Mouse (Mus musculus) intestine, embryonic 16.5 days (tissue): ENCODE results near the gene Stk11ip. TPM values are rescaled to one million over a fixed set of nuclear protein-coding genes. Genes with fewer than 3 reads are reported as not detected.

Source experiments
- ATAC-seq: fragments of 200-750 bp; cut with Nextera tagmentation; 2 replicates; pipeline ENCODE4 v1.8.0; 2017; ENCODE audit warnings: moderate TSS enrichment, moderate library complexity
- H3K27ac ChIP-seq: fragments of 300-500 bp; sonication (generic); 2 replicates; pipeline ENCODE4 v1.5.1; 2014; ENCODE audit warnings: mild to moderate bottlenecking, low read length
- H3K27me3 ChIP-seq: fragments of 300-500 bp; sonication (generic); replicated peaks from 2 replicates; pipeline ENCODE4 v1.6.1; 2014; ENCODE audit warnings: low read length, control low read depth, mixed read lengths; ENCODE audit not compliant: control insufficient read depth, insufficient read depth
- H3K36me3 ChIP-seq: fragments of 300-500 bp; sonication (generic); 2 replicates; pipeline ENCODE4 v1.6.1; 2014; ENCODE audit warnings: low read length, control low read depth; ENCODE audit not compliant: control insufficient read depth, insufficient read depth
- H3K4me1 ChIP-seq: fragments of 300-500 bp; sonication (generic); 2 replicates; pipeline ENCODE4 v1.6.1; 2014; ENCODE audit warnings: low read length, control low read depth, mixed read lengths; ENCODE audit not compliant: control insufficient read depth, insufficient read depth
- H3K4me2 ChIP-seq: fragments of 300-500 bp; sonication (generic); 2 replicates; pipeline ENCODE4 v1.6.1; 2014; ENCODE audit warnings: low read depth, low read length, control low read depth
- H3K4me3 ChIP-seq: fragments of 300-500 bp; sonication (generic); 2 replicates; pipeline ENCODE4 v1.5.1; 2014; ENCODE audit warnings: mild to moderate bottlenecking, low read length
- H3K9ac ChIP-seq: fragments of 300-500 bp; sonication (generic); 2 replicates; pipeline ENCODE4 v1.6.1; 2014; ENCODE audit warnings: low read depth, low read length
- H3K9me3 ChIP-seq: fragments of 300-500 bp; sonication (generic); 2 replicates; pipeline ENCODE4 v1.6.1; 2016; ENCODE audit warnings: low read length, control low read depth; ENCODE audit not compliant: control insufficient read depth
- WGBS: fragments of 180-500 bp; shearing (Covaris S2); extraction: QIAGEN DNeasy Blood & Tissue Kit; methylation state at CpG from one replicate; pipeline ENCODE4 v1.1.7; 2014; 5-methylcytosine and 5-hydroxymethylcytosine counted together
- polyA plus RNA-seq: library from polyadenylated mRNA; unstranded; fragments of >200 nt; fragmentation: Nextera tagmentation; extraction: Ambion mirVana; gene quantifications from 2 replicates; pipeline ENCODE4 v1.2.1, GENCODE M21; 2015

The Stk11ip gene
- polyA plus RNA-seq, 1 experiment from 2014 or later, result 16.6 TPM

GRCm38 (mm10) chr1:75548871-75549270, 27.5 kb downstream of the Stk11ip start:
- no peaks in the 10 kb centered on the region for H3K27me3 ChIP-seq
- WGBS, result 87% methylated on average over 17 of the region's 17 CpGs
- H3K4me2 ChIP-seq, result no peak overlapping the region
- 0 out of 2 replicates have a peak overlapping the region, but pooled peaks have one; percentile 7 for H3K9ac ChIP-seq
- no peak overlapping the region for H3K27ac ChIP-seq
- H3K4me3 ChIP-seq, result no peak overlapping the region
- no peaks in the 10 kb centered on the region for H3K9me3 ChIP-seq
- H3K4me1 ChIP-seq, result peaks cover 11% of the 10 kb centered on the region
- no peaks in the 10 kb centered on the region; the same call in 1 of the 2 replicates for H3K36me3 ChIP-seq
- ATAC-seq, result no peak

- Histone ChIP-seq H3K27ac (no peak overlapping the region), H3K27me3 (no peaks in the 10 kb centered on the region), H3K9ac (0 out of 2 replicates have a peak overlapping the region, but pooled peaks have one; percentile 7), H3K4me3 (no peak overlapping the region), H3K4me1 (peaks cover 11% of the 10 kb centered on the region), H3K36me3 (no peaks in the 10 kb centered on the region; the same call in 1 of the 2 replicates), H3K9me3 (no peaks in the 10 kb centered on the region), H3K4me2 (no peak overlapping the region)
- ATAC-seq, result no peak
- 74% methylated on average over 17 of the region's 17 CpGs for WGBS
Observed at GRCm38 (mm10) chr1:75549289-75550279, 28.3 kb downstream of the Stk11ip start.

- H3K4me2 ChIP-seq, result no peak overlapping the region
- no peaks in the 10 kb centered on the region for H3K9me3 ChIP-seq
- WGBS, result 84% methylated on average over 15 of the region's 15 CpGs
- H3K27ac ChIP-seq, result no peak overlapping the region
- no peak for ATAC-seq
- no peak overlapping the region for H3K9ac ChIP-seq
- H3K4me1 ChIP-seq, result peaks cover 11% of the 10 kb centered on the region
- H3K27me3 ChIP-seq, result no peaks in the 10 kb centered on the region
- H3K36me3 ChIP-seq, result no peaks in the 10 kb centered on the region; the same call in 1 of the 2 replicates
- no peak overlapping the region for H3K4me3 ChIP-seq
Observed at GRCm38 (mm10) chr1:75550586-75550985, 29.3 kb downstream of the Stk11ip start.

DNA sequence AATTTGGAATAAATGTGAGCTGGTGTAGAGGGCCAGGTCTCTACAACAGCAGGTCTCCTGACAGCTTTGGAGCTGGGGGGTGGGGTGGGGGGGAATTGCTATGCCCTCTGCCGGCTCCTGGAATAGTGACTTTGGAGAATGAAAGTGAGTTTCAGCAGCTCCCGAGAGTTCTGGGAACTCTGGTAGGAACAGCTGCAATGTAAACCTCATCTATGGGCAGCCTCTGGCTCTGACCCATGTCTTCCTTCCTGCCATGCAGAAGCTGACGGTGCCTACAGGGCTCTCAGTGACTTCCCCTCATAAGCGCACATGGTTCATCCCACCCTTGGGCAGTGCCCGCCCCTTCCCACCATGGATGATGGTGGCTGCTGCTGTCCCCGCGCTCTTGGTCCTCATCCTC, 34.4 kb downstream of the Stk11ip start:
- Histone ChIP-seq H3K9me3 (no peaks in the 10 kb centered on the region), H3K27me3 (no peaks in the 10 kb centered on the region), H3K4me3 (no peak overlapping the region), H3K36me3 (no peaks in the 10 kb centered on the region; the same call in 1 of the 2 replicates), H3K4me2 (no peak overlapping the region), H3K4me1 (peaks cover 6% of the 10 kb centered on the region), H3K9ac (no peak overlapping the region), H3K27ac (no peak overlapping the region)
- WGBS, result 81% methylated on average over 7 of the region's 7 CpGs
- ATAC-seq, result no peak

DNA sequence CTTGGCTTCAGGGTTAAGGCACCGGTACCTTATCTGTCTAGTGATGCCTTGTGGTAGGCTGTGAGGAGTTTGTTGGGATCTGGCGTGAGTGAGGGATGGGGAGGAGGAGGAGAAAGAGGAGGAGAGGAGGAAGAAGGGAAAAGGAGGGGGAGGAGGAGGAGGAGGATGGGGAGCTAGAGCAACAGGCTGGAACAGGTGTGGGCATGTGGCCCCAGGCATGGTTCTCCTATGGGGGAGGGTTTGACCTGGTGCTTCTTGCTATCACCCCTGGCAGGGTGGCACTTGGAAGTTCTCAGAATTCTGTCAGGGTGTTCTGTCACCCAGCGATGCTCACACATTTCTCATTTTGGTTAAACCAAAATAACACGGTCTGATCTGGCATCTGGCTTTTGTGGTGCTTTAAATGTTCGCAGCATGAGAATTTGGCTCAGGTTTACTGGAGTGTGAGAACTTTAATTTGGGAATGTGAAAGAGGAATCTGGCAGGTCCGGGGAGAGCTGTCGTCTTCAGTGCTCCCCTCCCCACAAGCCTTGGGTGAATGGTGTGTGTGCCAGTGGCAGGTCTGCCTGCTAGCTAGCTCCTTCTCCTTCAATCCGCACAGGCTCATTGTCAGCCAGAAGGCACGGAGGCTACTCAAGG, 34.9 kb downstream of the Stk11ip start:
- no peaks in the 10 kb centered on the region for H3K27me3 ChIP-seq
- peaks cover 6% of the 10 kb centered on the region for H3K4me1 ChIP-seq
- 88% methylated on average over 9 of the region's 9 CpGs for WGBS
- no peak for ATAC-seq
- H3K9me3 ChIP-seq, result no peaks in the 10 kb centered on the region
- no peak overlapping the region for H3K4me3 ChIP-seq
- H3K36me3 ChIP-seq, result no peaks in the 10 kb centered on the region
- no peak overlapping the region for H3K4me2 ChIP-seq
- no peak overlapping the region for H3K27ac ChIP-seq
- no peak overlapping the region for H3K9ac ChIP-seq

DNA sequence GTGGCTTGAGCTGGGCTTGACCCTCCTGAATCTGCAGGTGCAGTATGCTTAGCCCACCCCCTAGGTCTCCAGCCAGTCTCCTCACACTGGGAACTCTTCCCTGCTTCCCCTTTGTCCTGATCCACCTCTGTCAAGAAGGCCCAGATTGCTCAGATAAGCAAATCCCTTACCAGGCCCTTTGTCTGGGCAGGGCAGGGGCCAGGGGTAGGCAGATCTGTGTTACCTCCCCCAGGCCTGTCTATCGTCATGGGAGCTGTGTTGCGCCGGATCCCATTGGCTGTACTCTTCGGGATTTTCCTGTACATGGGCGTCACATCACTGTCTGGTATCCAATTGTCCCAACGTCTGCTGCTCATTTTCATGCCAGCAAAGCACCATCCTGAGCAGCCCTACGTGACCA, 35.7 kb downstream of the Stk11ip start:
- WGBS, result 87% methylated on average over 7 of the region's 7 CpGs
- H3K27me3 ChIP-seq, result no peaks in the 10 kb centered on the region

DNA sequence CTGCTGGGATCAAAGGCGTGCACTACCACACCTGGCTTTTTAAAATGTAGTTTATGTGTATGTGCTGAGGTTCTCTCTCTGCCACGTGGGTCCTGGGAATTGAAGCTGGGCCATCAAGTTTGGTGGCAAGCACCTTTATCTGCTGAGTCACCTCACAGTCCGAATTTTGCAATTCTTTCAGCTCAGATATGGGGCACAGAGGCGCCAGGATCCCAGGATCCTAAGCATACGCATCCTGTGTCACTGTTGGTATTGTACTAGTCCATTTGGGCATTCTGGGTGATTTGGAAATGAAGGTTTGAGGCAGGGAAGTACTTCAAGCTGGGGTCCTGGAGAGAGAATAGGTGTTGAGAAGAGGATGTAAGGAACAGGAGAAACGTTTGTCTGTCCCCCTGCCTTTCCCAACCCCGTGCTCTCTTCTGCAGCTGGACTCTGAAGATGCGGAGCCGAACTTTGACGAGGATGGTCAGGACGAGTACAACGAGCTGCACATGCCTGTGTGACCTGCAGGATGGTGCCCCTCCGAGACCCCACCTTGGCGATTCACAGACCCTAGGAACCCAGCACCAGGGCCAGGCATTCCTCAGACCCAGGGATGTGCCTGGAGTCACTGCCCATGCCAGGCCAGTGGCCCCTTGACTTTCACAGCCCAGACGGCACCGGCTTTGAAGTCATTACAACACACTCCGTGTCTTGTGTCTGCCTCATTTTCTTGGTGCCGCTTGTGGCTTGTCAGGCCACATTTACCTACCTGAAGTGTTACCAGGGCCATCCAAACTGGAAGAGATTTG, 37.3 kb downstream of the Stk11ip start:
- H3K36me3 ChIP-seq, result no peaks in the 10 kb centered on the region
- H3K4me3 ChIP-seq, result no peak overlapping the region
- no peak overlapping the region; the same call in 1 of the 2 replicates for H3K27ac ChIP-seq
- 0 out of 2 replicates have a peak overlapping the region, but pooled peaks have one; percentile 48 for H3K9ac ChIP-seq
- 83% methylated on average over 18 of the region's 18 CpGs for WGBS
- H3K4me1 ChIP-seq, result peaks cover 6% of the 10 kb centered on the region
- no peaks in the 10 kb centered on the region for H3K27me3 ChIP-seq
- ATAC-seq, result peak; percentile 3; the same call in 1 of the 2 replicates
- H3K4me2 ChIP-seq, result no peak overlapping the region
- peaks cover 6% of the 10 kb centered on the region; the same call in 1 of the 2 replicates for H3K9me3 ChIP-seq

More for the DNA sequence above, 35.7 kb downstream of the Stk11ip start:
- Histone ChIP-seq H3K4me1 (peaks cover 6% of the 10 kb centered on the region), H3K9me3 (no peaks in the 10 kb centered on the region), H3K27ac (no peak overlapping the region), H3K9ac (no peak overlapping the region), H3K4me3 (no peak overlapping the region), H3K36me3 (no peaks in the 10 kb centered on the region), H3K4me2 (no peak overlapping the region)
- no peak for ATAC-seq

DNA sequence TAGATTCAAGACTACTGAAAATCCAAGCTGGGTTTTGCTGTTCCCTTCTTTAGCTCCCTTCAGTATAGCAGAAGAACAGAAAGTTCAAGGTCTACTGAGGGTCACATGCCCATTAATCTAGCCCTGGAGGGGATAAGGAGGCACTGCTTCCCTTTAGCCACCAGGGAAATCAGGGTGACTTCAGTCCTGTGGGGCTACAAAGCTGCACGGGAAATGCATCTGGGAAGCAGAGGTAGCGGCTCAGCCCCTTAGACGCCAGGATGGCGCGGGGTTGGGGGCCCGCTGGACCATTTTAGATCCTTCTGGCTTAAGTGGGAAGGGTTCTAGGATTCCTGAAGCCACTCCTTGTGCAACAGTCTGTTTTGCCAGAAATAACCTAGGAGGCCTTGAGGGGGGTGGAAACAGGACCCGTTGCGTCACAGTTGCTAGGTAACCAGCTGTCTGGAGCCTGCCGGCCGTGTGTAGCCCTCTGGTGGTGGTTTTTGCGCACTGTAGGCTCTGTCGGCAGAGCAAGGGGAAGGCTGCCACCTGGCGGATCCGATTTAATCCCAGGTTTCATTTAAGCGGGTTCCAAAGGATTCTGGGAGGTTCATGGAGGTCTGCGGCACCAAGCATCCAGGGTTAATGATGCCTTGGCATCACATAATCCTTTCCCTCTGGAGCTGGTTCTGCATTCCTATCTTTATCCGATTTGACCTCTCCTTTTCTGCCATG, 38.0 kb downstream of the Stk11ip start:
- peak overlapping the region; percentile 48; the same call in 1 of the 2 replicates for H3K9ac ChIP-seq
- H3K27ac ChIP-seq, result peak overlapping the region; percentile 57
- H3K4me2 ChIP-seq, result peak overlapping the region; percentile 38; the same call in 1 of the 2 replicates
- H3K36me3 ChIP-seq, result no peaks in the 10 kb centered on the region
- peaks cover 6% of the 10 kb centered on the region for H3K4me1 ChIP-seq
- H3K4me3 ChIP-seq, result peak overlapping the region; percentile 15; the same call in 1 of the 2 replicates
- H3K9me3 ChIP-seq, result peaks cover 6% of the 10 kb centered on the region; the same call in 1 of the 2 replicates
- ATAC-seq, result peak; percentile 97
- no peaks in the 10 kb centered on the region for H3K27me3 ChIP-seq
- WGBS, result 9% methylated on average over 17 of the region's 17 CpGs
